Mouse (Mus musculus): ENCODE measurements around the gene Dmd. TPM values are rescaled to one million over a fixed set of nuclear protein-coding genes. Genes with fewer than 3 reads are reported as not detected.

Dmd gene
- total RNA-seq, 2 experiments from 2014 or later, result 61.1 to 76.0 TPM

GRCm38 (mm10) chrX:84960972-84961371 lies 2012.3 kb downstream of the Dmd start:
- no peak for DNase-seq (ENCODE audit: low spot score in 2 of 2)
- intact Hi-C loops (cut with DNase I), result no loop called here

DNA sequence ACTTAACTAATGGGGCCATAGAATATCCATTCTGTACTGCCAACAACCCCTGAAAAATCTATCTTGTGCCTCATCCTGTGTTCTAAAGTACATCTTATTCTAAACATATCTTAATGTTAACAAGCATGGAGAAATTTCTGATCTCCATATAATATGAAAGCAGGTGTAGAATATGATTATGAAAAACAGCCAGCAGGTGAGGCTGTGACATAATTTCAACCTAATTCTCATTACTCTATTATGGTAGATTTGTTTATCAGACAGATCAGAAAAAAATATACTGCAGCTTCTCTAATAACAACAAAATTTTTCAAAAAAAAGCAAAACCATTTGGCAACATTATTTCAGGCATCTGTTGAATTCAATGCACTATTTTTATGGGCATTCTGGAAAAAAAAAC lies 2059.6 kb downstream of the Dmd start:
- intact Hi-C loops (cut with DNase I), result no loop called here
- no peak for DNase-seq (ENCODE audit: low spot score in 2 of 2)

DNA sequence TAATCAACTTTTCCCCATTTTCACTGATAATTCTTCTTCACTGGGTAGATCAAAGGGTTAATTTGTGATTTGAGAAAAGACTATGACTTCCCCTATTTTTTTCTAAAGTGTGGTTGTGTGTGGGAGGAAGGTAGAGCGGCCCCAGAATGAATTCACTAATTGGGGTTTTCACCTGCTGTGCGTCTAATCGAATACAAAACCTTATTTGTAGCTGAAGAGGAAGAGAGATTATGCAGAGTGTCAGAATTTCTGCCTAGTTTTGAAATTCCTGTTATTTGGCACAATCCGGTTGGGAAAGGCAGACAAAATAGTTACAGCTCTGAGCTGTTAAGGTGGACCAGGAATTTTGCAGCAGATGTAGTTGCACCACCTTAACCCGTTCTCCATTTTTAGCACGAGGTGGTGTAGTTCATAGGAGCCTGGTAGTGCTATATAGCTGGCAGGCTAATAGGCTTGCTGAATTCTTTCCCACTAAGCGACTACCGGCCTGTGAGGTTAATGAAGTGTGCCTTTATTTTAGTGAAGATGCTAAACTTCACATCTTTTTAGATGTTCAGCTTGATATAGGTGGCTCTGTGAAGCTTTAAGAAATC lies 2092.9 kb downstream of the Dmd start:
- intact Hi-C loops (cut with DNase I), result no loop called here
- no peak for DNase-seq (ENCODE audit: low spot score in 2 of 2)

GRCm38 (mm10) chrX:85046631-85047030 lies 2098.0 kb downstream of the Dmd start:
- peak in 1 of 2 experiments; percentile 55 for DNase-seq (ENCODE audit: low spot score in 2 of 2)
- intact Hi-C loops (cut with DNase I), result loop anchor here (5.0 kb wide), 1 partner anchor 109 kb away; no protein-coding TSS in a partner anchor

DNA sequence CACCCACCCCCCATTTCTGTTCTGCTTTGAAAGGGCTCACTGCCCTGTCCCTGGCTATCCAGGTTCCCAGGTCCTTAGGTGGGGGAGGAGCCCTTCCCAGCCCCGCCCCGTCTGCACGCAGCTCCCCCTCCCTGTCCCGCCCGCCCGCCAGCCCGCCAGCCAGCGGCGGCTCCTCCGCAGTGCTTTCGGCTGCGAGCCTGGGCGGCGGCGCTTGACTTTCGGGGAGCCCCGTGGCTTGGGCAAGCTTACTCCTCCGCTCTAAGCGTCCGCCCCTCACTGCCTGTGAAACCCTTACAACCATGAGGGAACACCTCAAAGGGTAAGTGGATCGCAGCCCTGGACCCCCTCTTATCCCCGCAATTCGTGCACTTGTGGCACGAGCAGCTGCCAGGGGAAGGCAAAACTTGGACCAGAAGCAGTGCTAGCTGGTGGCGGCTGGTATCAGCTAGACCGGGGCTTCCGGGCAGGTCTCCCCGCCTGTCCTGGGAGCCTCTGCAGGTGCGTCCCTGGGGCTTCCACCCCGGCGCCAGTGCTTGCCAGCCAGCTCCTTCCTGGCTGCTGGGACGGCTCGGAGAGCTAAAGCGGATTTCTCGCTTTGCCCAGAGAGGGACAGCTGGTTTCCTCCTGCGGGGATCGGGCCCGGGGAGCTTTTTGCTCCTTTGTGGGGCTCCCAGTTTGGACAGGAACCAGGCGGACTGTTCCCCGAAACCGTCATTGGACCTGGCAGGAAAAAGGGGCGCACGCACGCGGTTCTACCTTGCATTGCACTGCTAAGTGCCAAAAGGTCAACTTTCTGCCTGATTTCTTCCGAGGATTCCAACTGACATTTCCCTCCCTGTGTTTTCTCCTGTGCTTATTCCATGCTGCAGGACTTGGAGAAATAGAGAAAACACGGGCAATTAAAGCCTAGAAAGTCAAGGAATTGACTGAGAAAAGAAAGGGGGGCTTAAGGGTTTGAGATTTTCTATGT lies 2099.8 kb downstream of the Dmd start:
- intact Hi-C loops (cut with DNase I), result loop anchor here (5.0 kb wide), 1 partner anchor 111 kb away; no protein-coding TSS in a partner anchor
- DNase-seq (ENCODE audit: low spot score in 2 of 2), result peak; percentile 45 to 46

DNA sequence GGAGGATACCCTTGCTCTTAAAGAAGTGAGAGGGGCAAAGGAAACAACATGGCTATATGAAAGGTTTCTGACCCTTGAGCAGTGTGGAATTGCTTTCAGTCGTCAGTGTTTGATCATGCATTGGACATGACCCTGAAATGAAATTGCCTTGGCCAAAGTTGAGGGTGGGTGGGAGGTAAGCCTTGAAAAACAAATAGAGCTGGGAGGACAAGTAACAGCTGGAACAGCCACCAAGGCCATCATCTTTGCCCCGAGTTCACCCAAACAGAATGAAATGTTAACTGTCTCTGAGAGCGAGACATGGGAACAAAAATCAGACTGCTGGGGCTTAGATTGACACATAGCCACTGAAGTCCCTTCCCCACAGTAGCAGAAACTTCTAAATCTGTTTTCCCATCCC lies 2100.9 kb downstream of the Dmd start:
- intact Hi-C loops (cut with DNase I), result loop anchor here (5.0 kb wide), 1 partner anchor 112 kb away; no protein-coding TSS in a partner anchor
- DNase-seq (ENCODE audit: low spot score in 2 of 2), result no peak

DNA sequence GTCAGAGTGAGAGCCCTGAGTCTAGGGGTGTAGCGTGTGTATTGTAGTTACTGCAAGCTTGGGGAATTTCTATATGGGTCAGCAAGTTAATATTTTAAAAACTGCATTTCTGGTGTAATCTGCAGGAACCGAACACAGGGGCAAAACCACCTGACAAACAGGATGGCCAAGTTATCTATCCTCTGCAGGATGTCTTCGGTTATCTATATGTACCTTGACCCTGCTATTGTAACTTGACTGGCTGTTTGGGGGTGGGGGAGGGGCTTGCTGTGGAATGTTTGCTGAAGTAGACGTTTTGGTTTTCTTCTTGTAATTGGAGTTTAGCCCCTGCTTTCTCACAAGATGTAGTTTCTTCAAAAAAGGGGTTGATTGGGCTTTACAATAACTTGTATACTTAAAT lies 2124.9 kb downstream of the Dmd start:
- no peak for DNase-seq (ENCODE audit: low spot score in 2 of 2)
- intact Hi-C loops (cut with DNase I), result no loop called here

GRCm38 (mm10) chrX:85076845-85077244 lies 2128.2 kb downstream of the Dmd start:
- intact Hi-C loops (cut with DNase I), result no loop called here
- DNase-seq (ENCODE audit: low spot score in 2 of 2), result no peak

DNA sequence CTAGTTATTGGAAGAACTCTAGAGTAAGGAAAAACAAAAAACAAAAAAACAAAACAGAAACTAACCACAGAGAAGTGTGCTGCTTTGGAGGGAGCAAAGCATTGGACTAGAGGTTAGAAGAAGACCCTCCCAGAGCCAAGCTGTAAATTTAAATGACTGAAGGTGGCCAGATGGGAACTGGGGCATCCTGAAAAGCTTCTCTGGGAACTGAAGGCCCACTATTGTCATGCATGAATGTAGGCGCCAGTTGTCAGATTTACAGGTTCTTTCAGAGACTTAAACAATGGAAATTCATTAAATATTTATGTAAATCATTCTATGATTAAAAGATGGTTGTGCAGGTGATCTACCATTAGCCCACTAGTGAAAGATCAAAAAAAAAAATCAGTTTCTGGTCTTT lies 2128.9 kb downstream of the Dmd start:
- intact Hi-C loops (cut with DNase I), result no loop called here
- DNase-seq (ENCODE audit: low spot score in 2 of 2), result no peak

DNA sequence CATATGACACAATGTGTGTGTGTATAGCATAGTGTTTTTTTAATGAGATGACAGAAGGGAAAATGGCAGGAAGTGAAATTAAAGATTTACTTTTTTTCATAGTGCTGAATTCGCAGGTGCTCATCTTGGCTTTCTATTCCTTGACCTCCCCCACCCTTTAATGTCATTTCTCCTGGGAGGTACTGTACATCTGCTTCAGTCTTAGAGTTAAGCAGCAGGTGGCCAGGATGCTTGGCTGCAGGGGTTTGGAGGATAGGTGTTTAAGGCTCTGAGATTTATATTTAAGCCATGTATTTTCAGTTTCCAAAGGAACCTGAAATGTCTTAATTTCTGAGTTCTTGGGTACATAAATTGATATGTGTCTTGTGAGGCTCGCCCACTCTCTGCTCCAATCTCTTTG lies 2130.5 kb downstream of the Dmd start:
- intact Hi-C loops (cut with DNase I), result no loop called here
- no peak for DNase-seq (ENCODE audit: low spot score in 2 of 2)

DNA sequence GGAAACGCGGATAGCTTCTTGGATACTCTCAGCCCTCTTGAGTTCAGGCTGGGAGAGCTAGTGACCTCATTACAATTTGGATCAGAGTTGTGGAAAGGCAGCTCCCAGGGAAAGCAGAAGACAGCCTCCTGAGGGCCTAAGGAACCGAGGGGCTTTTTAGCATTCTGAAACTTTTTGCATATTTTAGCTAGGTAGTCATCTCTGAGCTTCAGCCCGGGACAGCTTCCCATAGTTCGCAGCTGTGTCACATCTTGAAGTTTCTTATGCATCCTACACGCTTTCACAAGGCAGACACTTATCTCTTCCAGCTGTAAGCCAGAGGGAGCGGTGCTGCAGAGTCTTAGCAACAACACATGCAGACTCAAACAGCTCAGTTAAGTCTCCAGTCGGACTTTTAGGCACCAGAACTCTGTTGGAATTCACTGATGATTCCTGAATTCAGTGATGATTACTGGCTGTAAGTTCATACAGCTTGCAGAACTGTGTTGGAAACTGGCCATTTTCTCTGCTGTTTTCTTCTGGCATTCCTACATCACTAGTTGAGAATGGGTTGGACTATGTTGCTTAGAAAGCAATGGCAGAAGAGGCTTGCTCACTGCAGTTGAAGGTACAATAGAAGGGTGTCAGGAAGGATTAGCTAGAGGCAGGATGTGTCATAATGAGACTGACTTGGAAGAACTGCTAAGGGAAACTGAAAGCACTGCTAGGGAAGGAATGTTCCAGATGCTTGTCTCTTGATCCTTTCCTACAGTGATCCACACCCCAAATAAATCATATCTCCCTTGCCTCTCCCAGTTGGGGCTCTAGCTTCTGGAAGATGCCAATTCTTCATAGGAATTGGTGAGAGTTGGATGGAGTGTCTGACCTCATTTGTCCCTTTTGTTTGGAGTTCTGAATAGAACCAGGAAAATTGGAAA lies 2135.8 kb downstream of the Dmd start:
- peak in 1 of 2 experiments; percentile 52 for DNase-seq (ENCODE audit: low spot score in 2 of 2)
- intact Hi-C loops (cut with DNase I), result no loop called here

DNA sequence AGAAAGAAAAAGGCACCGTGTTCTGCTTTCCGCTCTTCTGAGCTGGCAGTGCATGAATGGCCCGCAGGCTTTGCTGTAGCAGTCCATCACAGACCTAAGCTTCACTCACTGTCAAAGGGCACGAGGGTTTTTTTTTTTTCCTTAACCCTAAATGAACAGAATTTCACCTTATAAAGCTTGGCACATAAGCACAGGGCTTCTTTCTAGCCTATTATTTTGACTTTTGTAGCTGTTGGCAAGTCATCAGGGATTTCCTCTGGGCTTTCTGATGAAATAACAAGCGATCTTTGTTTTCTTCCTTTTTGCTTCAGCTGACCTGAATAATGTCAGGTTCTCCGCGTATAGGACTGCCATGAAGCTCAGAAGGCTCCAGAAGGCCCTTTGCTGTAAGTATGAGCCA lies 2140.8 kb downstream of the Dmd start:
- DNase-seq (ENCODE audit: low spot score in 2 of 2), result no peak
- intact Hi-C loops (cut with DNase I), result no loop called here

- no peak for DNase-seq (ENCODE audit: low spot score in 2 of 2)
- intact Hi-C loops (cut with DNase I), result no loop called here
Observed at GRCm38 (mm10) chrX:85093354-85093753, 2144.7 kb downstream of the Dmd start.

DNA sequence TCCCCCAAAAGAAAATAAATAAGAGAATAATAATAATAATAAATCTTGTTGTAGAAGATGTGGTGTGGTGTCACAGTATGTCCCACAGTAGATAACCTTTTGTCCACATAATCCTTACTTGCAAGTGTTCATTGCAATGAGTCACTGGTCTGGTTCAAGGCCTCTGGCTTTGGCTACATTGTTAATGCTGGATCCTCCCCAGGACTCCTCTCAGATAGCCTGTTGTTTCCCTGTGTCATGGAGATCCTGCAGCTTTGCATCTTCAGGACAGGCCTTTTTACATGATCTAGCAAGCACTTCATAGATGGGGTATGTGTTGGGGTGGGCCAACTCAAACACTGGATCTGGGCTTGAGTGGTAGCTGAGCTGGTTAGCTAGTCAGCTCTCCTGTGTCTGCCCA lies 2150.0 kb downstream of the Dmd start:
- intact Hi-C loops (cut with DNase I), result no loop called here
- DNase-seq (ENCODE audit: low spot score in 2 of 2), result no peak

DNA sequence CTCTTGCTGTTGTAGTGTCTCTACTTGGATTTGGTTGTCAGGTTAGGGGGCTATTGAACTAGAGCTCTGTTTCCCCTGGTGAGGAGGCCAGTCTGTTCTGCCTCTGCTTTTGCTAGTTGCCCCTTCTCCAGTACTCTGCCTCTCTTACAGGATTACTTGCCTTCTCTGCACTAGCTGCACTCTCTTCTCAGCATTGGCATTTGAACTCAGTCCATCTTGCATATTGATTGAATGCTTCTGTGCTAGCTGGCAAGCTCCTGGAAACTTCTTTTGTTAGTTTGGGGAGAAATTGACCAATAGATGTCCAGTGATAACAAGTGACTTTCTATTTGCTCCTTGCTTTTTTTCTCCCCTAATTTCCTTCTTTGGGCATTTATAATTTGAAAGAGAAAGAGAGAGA lies 2163.7 kb downstream of the Dmd start:
- intact Hi-C loops (cut with DNase I), result no loop called here
- DNase-seq (ENCODE audit: low spot score in 2 of 2), result no peak

- intact Hi-C loops (cut with DNase I), result no loop called here
- no peak for DNase-seq (ENCODE audit: low spot score in 2 of 2)
Observed at GRCm38 (mm10) chrX:85132706-85133105, 2184.0 kb downstream of the Dmd start.

DNA sequence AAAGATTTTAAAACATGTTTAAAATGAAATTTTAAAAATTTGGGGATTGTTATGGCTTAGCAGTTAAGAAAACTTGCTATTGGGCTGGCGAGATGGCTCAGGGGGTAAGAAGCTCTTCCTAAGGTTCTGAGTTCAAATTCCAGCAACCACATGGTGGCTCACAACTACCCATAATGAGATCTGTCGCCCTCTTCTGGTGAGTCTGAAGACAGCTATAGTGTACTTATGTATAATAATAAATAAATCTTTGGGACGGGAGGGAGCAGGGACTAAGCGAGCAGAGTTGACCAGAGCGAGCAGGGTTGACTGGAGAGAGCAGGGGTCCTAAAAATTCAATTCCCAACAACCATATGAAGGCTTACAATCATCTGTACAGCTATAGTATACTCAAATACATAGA lies 2188.6 kb downstream of the Dmd start:
- no peak for DNase-seq (ENCODE audit: low spot score in 2 of 2)
- intact Hi-C loops (cut with DNase I), result no loop called here

GRCm38 (mm10) chrX:85171264-85171663 lies 2222.6 kb downstream of the Dmd start:
- intact Hi-C loops (cut with DNase I), result no loop called here
- no peak for DNase-seq (ENCODE audit: low spot score in 2 of 2)

GRCm38 (mm10) chrX:85187565-85187964 lies 2238.9 kb downstream of the Dmd start:
- no peak for DNase-seq (ENCODE audit: low spot score in 2 of 2)
- intact Hi-C loops (cut with DNase I), result no loop called here

DNA sequence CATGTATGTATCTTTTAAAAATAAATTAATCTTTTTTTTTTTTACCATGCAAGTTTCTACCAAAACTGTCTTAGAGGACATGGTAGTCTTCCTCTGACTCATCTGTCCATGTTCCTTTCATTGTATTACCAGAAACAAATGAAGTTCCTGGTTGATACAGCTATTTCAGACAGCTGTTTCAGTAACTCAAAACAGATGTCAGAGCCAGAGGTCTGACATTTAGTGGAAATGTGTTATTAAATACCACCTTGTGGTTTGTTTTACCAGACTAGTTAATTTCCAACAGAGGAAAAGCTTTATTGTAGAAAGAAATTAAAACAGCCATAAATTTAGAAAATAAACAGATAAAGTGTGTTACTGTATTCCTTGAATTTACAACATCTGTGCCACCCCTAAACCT lies 2245.2 kb downstream of the Dmd start:
- no peak for DNase-seq (ENCODE audit: low spot score in 2 of 2)

More for the DNA sequence above, 2245.2 kb downstream of the Dmd start:
- intact Hi-C loops (cut with DNase I), result no loop called here
